Mouse (Mus musculus) monocyte, adult 5-6 weeks (primary cell): ENCODE results near the gene Gm10837. TPM values are rescaled to one million over a fixed set of nuclear protein-coding genes. Genes with fewer than 3 reads are reported as not detected.

Source experiments
- ATAC-seq: fragments of 153-309, 156-312 bp; replicated peaks from 2 replicates; pipeline ENCODE4 v1.8.0; 2017; ENCODE audit warnings: mild to moderate bottlenecking; ENCODE audit not compliant: low TSS enrichment, insufficient number of reproducible peaks, severe bottlenecking, poor library complexity, low FRiP score
- total RNA-seq: library from RNA; stranded (forward); fragments of 200-1000, 200-491, 200-594 nt; gene quantifications from 3 replicates; pipeline ENCODE4 v1.2.3, GENCODE M21; 2017

The Gm10837 gene
- total RNA-seq, 1 experiment from 2014 or later: not detected

- no peak for ATAC-seq
Measured at GRCm38 (mm10) chr14:122476822-122477215, 13.6 kb upstream of the Gm10837 start.

DNA sequence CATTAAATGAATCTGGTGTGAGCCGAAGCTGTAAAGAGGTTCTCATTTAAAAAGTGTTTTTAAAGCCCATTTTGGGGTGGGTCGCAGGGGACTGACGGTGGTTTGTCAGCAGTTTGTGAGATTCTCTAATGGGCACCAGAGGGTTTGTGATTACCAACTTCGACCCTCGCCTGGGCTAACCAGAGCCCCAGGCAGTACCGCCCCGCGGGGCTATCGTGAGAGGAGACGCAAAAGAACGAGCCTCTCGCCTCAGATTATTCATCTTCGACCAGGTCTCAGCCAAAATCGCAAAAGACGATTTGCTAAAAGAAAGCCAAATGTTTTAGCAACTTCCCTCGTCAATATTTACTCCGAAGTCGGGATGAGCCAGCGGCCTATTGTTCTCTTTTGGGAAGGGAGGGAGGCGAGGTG lies 13.1 kb upstream of the Gm10837 start:
- no peak for ATAC-seq

GRCm38 (mm10) chr14:122477971-122478573 lies 12.3 kb upstream of the Gm10837 start:
- ATAC-seq: no peak

- ATAC-seq: no peak
Measured at GRCm38 (mm10) chr14:122478574-122479011, 11.8 kb upstream of the Gm10837 start.

DNA sequence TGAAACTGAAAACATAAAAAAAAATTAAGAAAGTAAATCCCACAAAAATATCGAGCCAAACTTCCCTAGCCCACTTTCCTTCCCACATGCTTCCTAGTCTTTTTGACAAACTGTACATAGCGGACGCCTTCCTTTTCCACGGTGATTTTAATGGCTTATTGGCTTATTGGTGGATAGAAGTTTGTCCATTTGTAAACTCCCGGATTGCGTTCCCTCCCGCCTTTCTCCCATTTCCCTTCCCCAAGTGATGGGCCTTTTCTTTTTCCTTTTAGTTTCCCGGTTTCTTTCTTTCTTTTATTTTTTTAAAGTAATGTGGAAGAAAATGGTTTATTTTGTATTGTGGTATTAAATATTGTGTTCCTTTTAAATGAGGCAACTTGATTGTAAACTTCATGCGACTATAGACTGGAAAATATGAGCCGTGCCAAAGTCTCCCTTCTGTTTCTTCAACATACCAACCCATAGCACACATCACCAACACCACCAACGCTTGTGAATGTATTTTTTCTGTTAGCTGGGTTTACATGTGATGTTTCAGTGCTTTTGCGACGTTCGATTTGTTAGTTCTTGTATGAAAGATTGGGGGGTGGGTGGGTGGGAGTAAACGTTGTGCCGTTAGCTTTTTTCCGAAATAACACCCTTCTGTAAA lies 10.8 kb upstream of the Gm10837 start:
- no peak for ATAC-seq

DNA sequence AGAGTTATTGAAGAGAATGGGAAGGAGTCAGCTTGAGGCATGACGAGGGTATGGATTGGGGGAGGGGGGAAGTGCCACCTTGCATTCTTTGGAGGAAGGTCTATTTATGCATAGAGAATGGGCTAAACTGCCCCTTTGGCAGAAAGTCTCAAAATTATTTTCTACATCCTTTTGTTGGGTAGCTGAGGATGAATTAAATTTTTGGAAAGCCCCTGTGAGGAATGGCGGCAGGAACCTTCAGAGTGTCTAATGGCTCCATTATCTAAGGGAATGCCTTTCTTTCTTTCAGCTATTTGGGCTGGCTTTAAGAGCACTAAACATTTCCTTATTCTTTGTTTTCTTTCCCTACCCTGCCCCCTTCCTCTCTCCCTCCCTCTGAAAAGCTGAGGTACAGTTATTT lies 10.0 kb upstream of the Gm10837 start:
- no peak for ATAC-seq

- ATAC-seq: no peak
Measured at GRCm38 (mm10) chr14:122481181-122481580, 9.2 kb upstream of the Gm10837 start.

DNA sequence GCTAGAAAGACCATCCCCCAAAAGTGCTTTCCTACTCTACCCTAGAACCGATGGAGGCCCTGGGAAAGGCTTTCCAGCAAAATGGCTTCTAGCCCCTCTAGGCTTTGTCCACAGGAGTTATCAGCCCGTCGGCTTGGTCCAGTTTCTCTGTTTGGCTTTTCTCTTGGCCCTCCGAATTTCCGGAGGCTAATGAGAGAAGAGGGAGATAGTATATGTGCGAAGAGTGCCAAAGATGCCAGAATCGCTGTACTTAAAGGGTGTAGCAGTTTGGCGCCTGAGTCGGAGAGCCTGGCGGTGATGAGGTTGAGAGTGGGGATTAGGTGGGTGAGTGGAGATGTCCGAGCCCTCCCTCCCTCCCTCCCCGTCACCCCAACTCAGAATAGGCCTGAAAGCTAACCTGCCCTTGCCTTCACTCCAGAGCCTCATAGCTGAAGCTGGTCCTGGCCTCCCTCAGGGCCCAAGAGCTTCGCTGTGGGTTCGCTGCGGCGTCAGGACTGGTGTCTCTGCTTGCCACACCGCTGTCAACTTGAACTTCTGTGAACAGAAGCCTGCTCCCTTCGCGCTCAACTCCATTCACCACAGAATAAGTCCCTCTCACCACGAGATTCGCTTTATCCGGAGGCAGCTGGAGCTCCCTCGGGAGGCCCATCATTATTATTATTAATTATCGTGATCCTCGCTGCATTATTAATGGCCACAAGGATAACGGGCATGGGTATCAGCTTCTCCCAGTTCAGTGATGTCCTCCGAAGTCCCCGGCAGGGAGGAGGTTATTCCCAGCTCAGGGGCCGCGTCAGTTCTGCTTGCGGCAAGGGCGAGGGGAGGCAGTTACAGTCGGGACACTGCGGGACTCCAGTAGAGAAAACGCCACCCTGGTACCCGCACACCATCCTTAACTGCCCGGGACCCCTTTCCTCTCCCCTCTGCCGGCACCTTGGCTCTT lies 8.0 kb upstream of the Gm10837 start:
- ATAC-seq: no peak

DNA sequence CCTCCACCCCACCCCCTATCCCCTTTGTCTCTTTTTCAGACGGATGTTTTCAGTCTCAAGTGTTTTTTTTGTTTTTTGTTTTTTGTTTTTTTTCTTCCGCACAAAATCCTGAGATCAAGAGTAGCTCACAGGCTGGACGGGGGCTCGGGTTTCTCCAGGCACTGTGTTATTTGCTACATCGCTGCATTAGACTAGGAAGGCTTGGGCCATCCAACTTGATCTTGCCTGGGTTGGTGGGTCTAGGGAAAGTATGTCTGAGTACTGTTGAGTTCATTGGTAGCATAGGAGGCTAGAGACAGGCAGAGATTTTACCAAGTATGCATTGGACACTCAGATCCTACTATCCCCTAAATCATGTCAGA lies 7.4 kb upstream of the Gm10837 start:
- ATAC-seq: no peak

DNA sequence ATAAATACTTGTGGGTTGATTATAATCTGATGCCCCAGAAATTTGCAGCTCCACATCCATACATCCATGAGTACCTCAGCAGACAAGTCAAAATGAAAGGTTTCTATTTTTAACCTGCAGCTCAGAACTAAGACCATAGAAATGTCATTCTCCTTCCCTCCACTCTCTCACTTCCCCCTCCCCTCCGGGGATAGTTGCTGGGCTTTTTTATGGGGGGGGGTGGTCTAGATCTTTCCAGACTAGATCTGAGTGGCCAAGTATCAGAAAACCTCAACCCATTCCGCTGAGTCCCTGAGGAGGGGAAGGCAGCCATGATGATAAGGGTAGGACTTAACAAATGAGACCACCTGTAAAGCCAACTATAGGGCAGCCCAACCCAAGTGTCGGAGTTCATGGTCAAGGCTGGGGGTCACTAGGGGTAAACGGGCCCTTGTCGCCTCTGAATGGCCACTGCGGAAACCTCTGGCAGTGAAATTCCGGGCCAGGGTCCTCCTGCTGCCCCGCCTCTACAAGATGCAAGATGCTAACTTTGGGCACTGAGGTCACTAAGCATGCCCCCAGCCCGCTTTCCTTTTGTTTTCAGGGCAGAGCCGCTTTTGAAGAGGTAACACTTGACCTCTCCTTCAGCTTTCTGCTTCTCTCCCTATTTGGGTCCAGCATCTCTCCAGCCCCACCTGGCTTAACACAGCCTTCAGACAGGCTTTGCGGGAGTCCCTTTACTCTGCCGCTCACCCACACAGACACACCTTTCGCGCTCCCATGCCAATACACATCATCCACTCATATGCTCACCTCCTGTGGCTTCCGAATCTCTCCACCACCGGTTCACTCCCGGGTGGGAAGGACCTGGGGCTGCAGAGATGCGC lies 6.6 kb upstream of the Gm10837 start:
- ATAC-seq: no peak

DNA sequence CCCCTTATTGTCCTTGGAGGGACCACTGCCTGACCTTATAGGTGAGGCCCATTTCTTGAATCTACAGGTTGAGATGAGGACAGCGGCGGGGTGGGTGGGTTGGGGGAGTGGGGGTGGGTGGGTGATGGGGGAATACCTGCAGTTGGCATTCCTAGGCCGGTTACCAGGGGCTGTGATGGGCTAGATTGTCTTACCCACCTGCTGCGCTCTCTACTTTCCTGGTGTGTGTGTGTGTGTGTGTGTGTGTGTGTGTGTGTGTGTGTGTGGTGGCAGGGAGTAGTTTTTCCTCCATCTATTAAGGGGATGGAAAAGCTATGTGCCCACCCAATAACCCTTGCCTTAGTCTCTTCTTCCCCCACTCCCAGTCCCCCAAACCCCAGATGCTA lies 5.9 kb upstream of the Gm10837 start:
- no peak for ATAC-seq

DNA sequence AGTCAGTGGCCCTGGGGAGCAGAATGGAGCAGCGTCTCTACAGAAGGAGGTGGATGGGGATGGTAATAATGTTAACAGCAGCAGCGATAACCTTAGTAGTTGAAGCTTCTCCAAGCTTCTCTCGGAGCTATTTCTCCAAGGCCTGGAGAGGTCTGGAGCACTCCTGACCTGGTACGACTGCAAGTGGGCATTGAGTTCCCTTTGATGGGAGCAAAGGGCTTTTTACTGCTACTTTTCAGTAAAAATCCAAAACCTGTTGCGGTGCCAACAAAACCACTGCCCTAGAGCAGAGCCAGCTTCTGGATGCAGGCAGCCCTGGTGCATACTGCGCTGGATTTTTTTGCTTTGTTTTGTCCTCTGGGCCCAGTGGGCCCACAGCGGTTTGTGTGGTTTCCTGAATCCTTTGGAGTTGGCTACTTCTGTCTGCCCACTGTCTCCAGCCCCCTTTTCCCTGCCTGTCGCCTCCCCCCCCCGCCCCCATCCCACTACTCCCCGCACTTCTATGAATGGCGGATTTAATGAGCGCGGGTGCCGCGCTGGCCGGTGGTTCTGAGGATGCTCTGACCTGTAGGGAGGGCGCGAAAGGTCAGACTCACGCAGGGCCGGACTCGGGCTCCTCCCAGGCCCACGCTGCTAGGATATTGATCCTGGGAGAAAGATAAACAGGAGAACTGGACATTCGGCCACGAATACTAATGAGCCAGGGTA lies 5.4 kb upstream of the Gm10837 start:
- no peak for ATAC-seq

DNA sequence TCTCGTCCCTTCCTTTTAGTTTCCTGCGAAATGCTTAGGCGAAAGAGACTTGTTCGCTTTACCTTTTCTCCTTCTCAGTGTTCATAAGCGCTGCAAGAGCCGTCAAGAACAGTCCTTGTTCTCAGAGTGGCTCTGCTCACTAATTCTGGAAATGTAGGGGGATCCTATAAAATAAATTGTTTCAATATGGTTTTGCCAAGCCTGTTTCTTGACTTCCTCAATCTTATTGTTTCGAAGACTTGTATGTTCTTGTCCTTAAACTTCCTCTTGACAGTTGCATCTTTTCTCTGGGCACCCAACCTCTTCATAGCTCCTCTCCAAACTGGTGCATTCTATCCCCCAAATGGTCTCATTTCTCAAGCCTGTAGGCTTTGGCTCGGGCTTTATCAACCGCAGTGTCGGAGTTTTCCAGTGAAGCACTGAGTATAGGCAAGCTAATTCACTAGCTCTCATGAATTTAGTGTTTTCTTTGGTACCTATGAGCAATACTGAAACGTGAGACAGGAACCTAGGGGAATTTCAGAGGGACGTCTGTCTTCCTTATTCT lies 4.7 kb upstream of the Gm10837 start:
- ATAC-seq: no peak

GRCm38 (mm10) chr14:122486611-122487010 lies 3.8 kb upstream of the Gm10837 start:
- ATAC-seq: no peak

GRCm38 (mm10) chr14:122487366-122487765 lies 3.0 kb upstream of the Gm10837 start:
- ATAC-seq: no peak

GRCm38 (mm10) chr14:122489041-122489440 lies 1.3 kb upstream of the Gm10837 start:
- ATAC-seq: no peak

DNA sequence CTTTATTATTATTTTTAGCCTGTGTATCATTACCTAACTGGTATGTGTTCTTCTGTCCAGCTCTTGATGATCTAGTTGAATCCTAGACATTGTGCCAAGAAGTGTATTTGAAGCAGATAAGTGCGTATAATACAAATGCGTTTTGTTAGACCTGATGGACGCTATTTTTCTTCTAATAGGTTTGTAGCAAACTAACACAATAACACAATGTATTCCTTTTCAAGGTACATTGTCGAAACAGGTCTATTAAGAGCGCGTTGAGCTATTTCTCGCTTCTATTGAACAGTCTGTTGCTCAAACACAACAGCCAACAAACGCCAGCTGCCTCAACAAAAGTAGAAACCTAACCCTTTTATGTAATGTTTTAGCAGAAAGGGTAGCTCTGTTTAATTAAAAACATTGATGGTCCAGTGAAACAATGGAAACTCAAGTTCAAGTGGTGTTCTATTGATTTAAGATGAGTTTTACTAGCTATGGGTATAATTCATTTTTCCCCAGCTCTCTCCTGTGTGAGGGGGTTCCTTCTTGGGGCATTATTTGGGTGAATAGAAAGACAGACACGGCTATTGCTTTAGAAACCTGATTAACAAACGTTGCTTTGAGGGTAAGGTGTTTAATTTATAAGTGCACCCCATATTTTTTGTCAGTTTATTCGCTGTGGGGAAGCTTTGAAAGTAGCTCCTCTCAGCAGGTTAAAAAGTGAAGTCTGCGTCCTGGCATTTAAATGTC lies 536 bp upstream of the Gm10837 start:
- ATAC-seq: no peak
